ENCODE assay signal across 11 mouse cellular contexts in genomic region chr11:118745279-118745678, GRCm38 (mm10).
DNase-seq lines count a peak whose midpoint lies in the region; ATAC-seq lines count a peak whose summit lies in the region.
"Had no signal": no experiment of that assay in that cellular context is flagged by ENCODE, and none has a peak within 500 bp of the region (broad histone marks: within the 10 kb centered on the region; RNA-seq: fewer than 3 reads in every experiment).

No protein-coding gene starts in this region.

- ATAC-seq in intestine, embryonic 15.5 days = 0 out of 2 replicates have a peak, but pooled peaks have one; percentile 8
- no peak for ATAC-seq in intestine, embryonic 16.5 days
- ATAC-seq in embryonic facial prominence, embryonic 15.5 days (ENCODE audit: insufficient number of reproducible peaks, low FRiP score, low TSS enrichment, low read depth) = no peak
- peak; percentile 6; the same call in 1 of the 2 replicates for ATAC-seq in hindbrain, embryonic 15.5 days (ENCODE audit: low FRiP score, low read depth)
- peak; percentile 48 for ATAC-seq in neural tube, embryonic 12.5 days (ENCODE audit: low FRiP score, low read depth)
- ATAC-seq: liver, embryonic 12.5 days had no signal

- H3K9me3 ChIP-seq in intestine, embryonic 15.5 days = no peaks in the 10 kb centered on the region
- no peaks in the 10 kb centered on the region for H3K9me3 ChIP-seq in intestine, embryonic 16.5 days (ENCODE audit: control insufficient read depth, low read length)
- H3K9me3 ChIP-seq in embryonic facial prominence, embryonic 15.5 days (replicated peaks) = no peaks in the 10 kb centered on the region
- no peaks in the 10 kb centered on the region for H3K9me3 ChIP-seq in hindbrain, embryonic 15.5 days
- H3K9me3 ChIP-seq in neural tube, embryonic 12.5 days = no peaks in the 10 kb centered on the region
- H3K9me3 ChIP-seq: liver, embryonic 12.5 days had no signal

- no peak overlapping the region for H3K4me3 ChIP-seq in intestine, embryonic 15.5 days (replicated peaks)
- no peak overlapping the region for H3K4me3 ChIP-seq in intestine, embryonic 16.5 days (ENCODE audit: low read length)
- H3K4me3 ChIP-seq in embryonic facial prominence, embryonic 15.5 days (replicated peaks) = no peak overlapping the region
- no peak overlapping the region for H3K4me3 ChIP-seq in hindbrain, embryonic 15.5 days
- H3K4me3 ChIP-seq in neural tube, embryonic 12.5 days = no peak overlapping the region
- H3K4me3 ChIP-seq: liver, embryonic 12.5 days had no signal

- no peak for DNase-seq in urinary bladder, adult 2 months (ENCODE audit: low spot score)
- no peak for DNase-seq in frontal cortex, postnatal 25 days (ENCODE audit: low spot score in 2 of 2)
- no peak for DNase-seq in right cerebral cortex, postnatal 14 days
- DNase-seq: spleen, adult 18-20 months; thymus, postnatal 4 days had no signal

- peaks cover 27% of the 10 kb centered on the region for H3K27me3 ChIP-seq in intestine, embryonic 15.5 days (replicated peaks)
- H3K27me3 ChIP-seq in intestine, embryonic 16.5 days (replicated peaks; ENCODE audit: control insufficient read depth, insufficient read depth, low read length) = peaks cover 11% of the 10 kb centered on the region
- peaks cover 40% of the 10 kb centered on the region for H3K27me3 ChIP-seq in embryonic facial prominence, embryonic 15.5 days
- no peaks in the 10 kb centered on the region for H3K27me3 ChIP-seq in hindbrain, embryonic 15.5 days
- H3K27me3 ChIP-seq in neural tube, embryonic 12.5 days (replicated peaks) = no peaks in the 10 kb centered on the region; the same call in none of the 2 replicates

- H3K27ac ChIP-seq in intestine, embryonic 15.5 days = no peak overlapping the region
- no peak overlapping the region for H3K27ac ChIP-seq in intestine, embryonic 16.5 days (ENCODE audit: low read length)
- no peak overlapping the region for H3K27ac ChIP-seq in embryonic facial prominence, embryonic 15.5 days (replicated peaks)
- peak overlapping the region; percentile 52 for H3K27ac ChIP-seq in hindbrain, embryonic 15.5 days (replicated peaks)
- H3K27ac ChIP-seq in neural tube, embryonic 12.5 days = peak overlapping the region; percentile 79
- H3K27ac ChIP-seq: liver, embryonic 12.5 days had no signal

- H3K4me2 ChIP-seq in intestine, embryonic 15.5 days (replicated peaks) = no peak overlapping the region
- no peak overlapping the region for H3K4me2 ChIP-seq in intestine, embryonic 16.5 days (ENCODE audit: low read depth, low read length)
- H3K4me2 ChIP-seq in embryonic facial prominence, embryonic 15.5 days (replicated peaks) = 0 out of 2 replicates have a peak overlapping the region, but pooled peaks have one; percentile 46
- peak overlapping the region; percentile 46; the same call in 1 of the 2 replicates for H3K4me2 ChIP-seq in hindbrain, embryonic 15.5 days
- peak overlapping the region; percentile 52 for H3K4me2 ChIP-seq in neural tube, embryonic 12.5 days (replicated peaks)

- no peaks in the 10 kb centered on the region for H3K36me3 ChIP-seq in intestine, embryonic 15.5 days
- no peaks in the 10 kb centered on the region for H3K36me3 ChIP-seq in intestine, embryonic 16.5 days (ENCODE audit: control insufficient read depth, insufficient read depth, low read length)
- no peaks in the 10 kb centered on the region for H3K36me3 ChIP-seq in embryonic facial prominence, embryonic 15.5 days
- no peaks in the 10 kb centered on the region for H3K36me3 ChIP-seq in hindbrain, embryonic 15.5 days
- H3K36me3 ChIP-seq in neural tube, embryonic 12.5 days = no peaks in the 10 kb centered on the region
- H3K36me3 ChIP-seq: liver, embryonic 12.5 days had no signal

- no peak overlapping the region for H3K9ac ChIP-seq in intestine, embryonic 15.5 days
- no peak overlapping the region for H3K9ac ChIP-seq in intestine, embryonic 16.5 days (ENCODE audit: low read depth, low read length)
- H3K9ac ChIP-seq in embryonic facial prominence, embryonic 15.5 days = no peak overlapping the region
- no peak overlapping the region for H3K9ac ChIP-seq in hindbrain, embryonic 15.5 days
- no peak overlapping the region for H3K9ac ChIP-seq in neural tube, embryonic 12.5 days
- H3K9ac ChIP-seq: liver, embryonic 12.5 days had no signal

- peaks cover 13% of the 10 kb centered on the region; the same call in 1 of the 2 replicates for H3K4me1 ChIP-seq in intestine, embryonic 15.5 days (replicated peaks)
- peaks cover 10% of the 10 kb centered on the region; the same call in 1 of the 2 replicates for H3K4me1 ChIP-seq in intestine, embryonic 16.5 days (ENCODE audit: control insufficient read depth, insufficient read depth, low read length)
- H3K4me1 ChIP-seq in embryonic facial prominence, embryonic 15.5 days = peaks cover 16% of the 10 kb centered on the region
- peaks cover 49% of the 10 kb centered on the region for H3K4me1 ChIP-seq in hindbrain, embryonic 15.5 days (replicated peaks)
- H3K4me1 ChIP-seq in neural tube, embryonic 12.5 days = peaks cover 52% of the 10 kb centered on the region

Comparison
In these comparisons a context has a peak if more than half of its experiments do, and no peak if none do; other contexts are left out.
1. ATAC-seq: peak in intestine, embryonic 15.5 days (single experiment), hindbrain, embryonic 15.5 days (single experiment) and neural tube, embryonic 12.5 days (single experiment); none in intestine, embryonic 16.5 days (single experiment) and embryonic facial prominence, embryonic 15.5 days (single experiment).
2. H3K27ac ChIP-seq: peak in hindbrain, embryonic 15.5 days (single experiment) and neural tube, embryonic 12.5 days (single experiment); none in intestine, embryonic 15.5 days (single experiment), intestine, embryonic 16.5 days (single experiment) and embryonic facial prominence, embryonic 15.5 days (single experiment).
3. H3K4me2 ChIP-seq: peak in embryonic facial prominence, embryonic 15.5 days (single experiment), hindbrain, embryonic 15.5 days (single experiment) and neural tube, embryonic 12.5 days (single experiment); none in intestine, embryonic 15.5 days (single experiment) and intestine, embryonic 16.5 days (single experiment).